Mouse (Mus musculus): ENCODE data around the gene Zbtb17. TPM values are rescaled to one million over a fixed set of nuclear protein-coding genes. Genes with fewer than 3 reads are reported as not detected.

Gene Zbtb17
- 10 to 100 TPM; 16.2 to 20.0 TPM for total RNA-seq (2021)
- long read RNA-seq, experiment 1, transcript Zbtb17-201 (16 exons, 2,722 nt), result major isoform, 14 of 33 reads
- long read RNA-seq, experiment 1, partial matches to known transcripts, result 8 of 33 reads
- long read RNA-seq, experiment 1, other reads (novel, unspliced or antisense), result 11 of 33 reads
- long read RNA-seq, experiment 2, partial matches to known transcripts, result 4 of 19 reads
- long read RNA-seq, experiment 2, other reads (novel, unspliced or antisense), result 10 of 19 reads

DNA sequence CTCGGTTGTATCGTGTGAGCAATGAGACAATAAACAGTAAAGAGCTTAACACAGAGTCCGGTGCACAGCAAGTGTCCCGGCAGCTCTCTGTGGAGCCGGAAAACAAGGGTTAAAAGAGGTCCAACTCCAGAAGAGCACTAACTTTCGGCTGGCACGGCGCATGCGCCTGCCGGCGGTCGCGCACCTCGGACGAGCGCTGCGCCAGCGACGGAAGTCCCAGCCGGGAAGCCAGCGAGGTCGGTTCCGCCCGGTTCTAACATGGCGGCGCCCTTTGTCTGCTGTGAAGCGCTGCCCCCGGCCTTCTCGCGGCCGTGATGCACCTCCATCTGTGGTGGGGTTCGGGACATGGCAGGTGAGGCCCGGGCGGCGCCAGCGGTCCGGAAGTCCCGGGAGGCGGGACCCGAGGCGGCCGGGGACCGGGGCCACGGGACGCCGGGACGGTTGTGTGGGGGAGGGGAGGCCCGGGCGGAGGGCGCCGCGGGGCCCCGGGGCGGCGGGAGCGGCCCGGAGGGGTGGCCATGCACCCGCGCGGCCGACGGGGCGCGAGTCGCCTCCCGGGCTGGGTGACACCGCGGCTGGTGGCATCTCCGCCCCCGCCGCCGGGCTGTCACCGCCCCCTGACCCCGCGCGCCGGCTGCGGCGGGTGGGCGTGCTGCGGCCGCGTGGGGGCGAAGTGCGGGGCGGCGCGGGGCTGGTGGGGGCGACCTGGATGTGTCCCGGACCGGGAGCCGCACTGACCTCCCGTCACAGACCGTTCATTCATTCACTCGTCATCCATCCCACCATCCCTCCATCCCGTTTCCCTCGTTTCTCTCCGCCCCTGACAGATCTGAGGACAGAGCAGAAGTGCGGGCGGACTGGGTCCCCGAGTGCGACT, at the start of gene Zbtb17:
TSS of gene Zbtb17 (plus strand) at position 204 of the 877 bp plus-strand sequence.
- peak; percentile 94 for DNase-seq

- DNase-seq, result no peak
Measured at GRCm38 (mm10) chr4:141394751-141395150, 49.7 kb upstream of the Zbtb17 start.

DNA sequence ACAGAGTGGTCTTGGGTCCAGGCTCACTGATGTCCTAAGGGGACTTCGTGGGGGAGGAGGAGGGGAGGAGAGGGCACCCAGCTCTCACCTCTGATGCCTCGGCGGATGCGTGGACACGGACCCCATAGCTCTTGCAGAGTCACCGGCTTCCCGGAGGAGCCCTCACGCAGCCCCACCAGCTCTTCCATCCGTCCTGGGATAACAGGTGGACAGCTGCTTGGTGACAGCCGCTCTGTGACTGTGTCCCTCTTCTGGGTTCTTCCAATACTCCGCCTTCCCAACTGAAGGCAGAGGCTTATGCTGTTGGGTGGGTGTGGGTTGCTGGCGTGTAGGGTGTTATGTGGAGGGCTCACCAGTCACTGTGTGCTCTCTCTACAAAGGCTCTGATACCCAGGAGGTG, 46.6 kb upstream of the Zbtb17 start:
- no peak for DNase-seq

DNA sequence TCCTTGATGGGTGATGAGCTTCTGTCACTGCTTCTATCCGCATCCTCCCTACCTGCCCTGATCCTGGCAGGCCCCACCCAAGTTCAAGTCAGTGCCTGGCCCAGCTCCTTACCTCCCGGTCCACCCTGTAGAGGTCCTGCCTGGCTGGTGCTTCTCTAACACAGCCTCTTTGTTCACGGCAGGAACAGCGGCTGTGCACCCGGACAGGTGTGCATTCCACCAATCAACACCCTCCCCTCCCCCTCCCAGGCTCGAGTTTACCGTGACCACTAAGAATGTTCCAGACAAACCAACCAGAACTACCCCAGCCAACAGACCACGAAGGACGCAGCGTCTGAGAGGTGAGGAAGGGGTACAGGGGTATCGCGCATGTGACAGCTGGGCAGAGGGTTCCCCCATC, 45.9 kb upstream of the Zbtb17 start, which contains the start of gene Clcnka:
TSS of gene Clcnka (minus strand) at position 180 of the 400 bp plus-strand sequence.
- DNase-seq, result no peak

- no peak for DNase-seq
Measured at GRCm38 (mm10) chr4:141400171-141400570, 44.3 kb upstream of the Zbtb17 start.

GRCm38 (mm10) chr4:141404518-141405313, 39.7 kb upstream of the Zbtb17 start:
- DNase-seq, result peak; percentile 93

- DNase-seq, result no peak
Measured at GRCm38 (mm10) chr4:141405314-141405622, 39.2 kb upstream of the Zbtb17 start.

- DNase-seq, result peak; percentile 63
Measured at GRCm38 (mm10) chr4:141406516-141407299, 37.7 kb upstream of the Zbtb17 start.

- no peak for DNase-seq
Measured at GRCm38 (mm10) chr4:141408577-141408976, 35.9 kb upstream of the Zbtb17 start.

GRCm38 (mm10) chr4:141411430-141411992, 32.9 kb upstream of the Zbtb17 start:
- DNase-seq, result no peak

- no peak for DNase-seq
Measured at GRCm38 (mm10) chr4:141415924-141416323, 28.5 kb upstream of the Zbtb17 start, which contains the start of gene Clcnkb. Gene Clcnkb (minus strand): TSS chr4:141416014.

DNA sequence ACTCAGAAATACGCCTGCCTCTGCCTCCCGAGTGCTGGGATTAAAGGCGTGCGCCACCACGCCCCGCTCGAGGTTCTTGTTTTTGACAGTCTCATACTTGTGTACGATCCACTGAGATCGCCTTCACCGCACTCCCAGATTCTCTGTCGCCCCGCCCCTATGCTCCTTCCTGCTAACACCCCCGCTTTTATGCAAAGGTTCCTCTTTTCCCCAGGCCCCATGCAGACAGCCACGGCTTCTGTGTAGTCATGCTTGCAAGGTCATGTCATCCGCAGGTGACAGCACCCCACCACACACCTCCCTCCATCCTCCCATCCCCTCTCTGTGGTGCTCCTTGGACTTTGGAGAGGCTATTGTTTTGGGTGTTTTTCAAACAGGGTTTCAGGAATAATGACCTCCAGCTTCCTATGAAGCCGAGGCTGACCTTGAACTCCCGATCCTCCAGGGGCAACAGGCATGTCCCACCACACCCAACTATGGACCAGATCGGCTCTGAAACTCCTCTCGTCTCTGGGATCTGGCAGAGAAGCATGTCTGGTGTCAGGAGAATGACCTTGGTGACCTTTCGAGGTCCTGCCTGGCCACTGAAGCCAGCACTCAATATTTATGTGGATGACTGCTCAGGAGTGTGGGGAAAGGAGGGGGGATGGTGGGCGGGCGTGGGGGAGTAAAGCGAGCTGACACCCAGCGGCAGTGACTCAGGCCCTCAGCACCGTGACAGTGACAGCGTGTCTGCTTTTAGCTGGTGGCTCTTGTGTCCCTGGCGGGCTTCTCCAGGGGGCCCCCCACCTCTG, 24.9 kb upstream of the Zbtb17 start:
- peak; percentile 49 for DNase-seq

DNA sequence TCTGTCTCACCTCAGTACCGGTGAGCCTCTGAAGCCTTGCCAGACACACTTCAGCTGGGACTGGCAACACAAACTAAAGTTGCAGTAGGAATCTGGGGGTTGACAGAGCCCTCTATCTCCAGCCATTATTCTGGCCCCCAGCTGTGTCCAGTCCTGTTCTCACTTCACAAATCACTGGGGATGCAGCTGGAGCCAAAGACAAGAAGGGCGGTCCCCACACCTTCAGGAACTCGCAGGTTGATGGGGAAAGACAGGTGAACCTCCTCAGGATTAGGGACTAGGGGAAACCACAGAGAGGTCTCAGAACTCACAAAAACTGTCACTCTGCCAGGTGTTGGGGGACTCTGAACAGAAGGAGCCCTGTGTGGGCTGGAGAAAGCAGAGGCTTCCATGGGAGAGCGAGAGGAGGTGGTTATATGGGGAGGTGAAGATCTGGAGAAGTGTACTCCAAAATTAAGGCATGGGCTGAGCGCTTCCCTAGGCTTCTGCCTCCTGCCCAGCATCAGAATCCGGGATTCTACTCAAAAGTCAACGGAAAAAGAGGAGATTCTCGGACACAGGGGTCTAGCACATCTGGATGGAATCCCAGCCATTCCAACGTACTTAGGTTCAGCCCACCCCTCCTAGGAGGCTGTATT, 24.1 kb upstream of the Zbtb17 start, which contains the start of gene Hspb7:
TSS of gene Hspb7 (plus strand) at position 588 of the 638 bp plus-strand sequence.
- DNase-seq, result no peak

GRCm38 (mm10) chr4:141420886-141421285, 23.6 kb upstream of the Zbtb17 start:
- DNase-seq, result no peak

DNA sequence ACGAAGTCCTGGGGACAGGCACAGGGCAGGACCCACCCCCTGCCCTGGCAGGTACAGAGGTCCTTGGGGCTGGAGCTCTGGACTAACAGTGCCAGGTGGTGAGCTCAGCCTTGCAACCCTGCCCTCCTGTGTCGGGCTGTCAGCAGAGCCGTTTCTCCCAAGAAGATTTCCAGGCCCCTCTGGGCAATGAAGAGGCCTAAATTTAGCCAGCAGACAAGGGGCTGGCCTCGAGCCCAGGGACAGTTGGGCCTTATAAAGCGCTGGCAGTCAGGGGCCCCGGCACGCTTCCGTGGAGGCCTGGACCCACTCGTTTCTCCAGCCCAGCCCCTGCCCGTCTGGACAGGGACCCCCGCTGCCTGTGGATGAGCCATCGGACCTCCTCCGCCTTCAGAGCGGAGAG, 23.0 kb upstream of the Zbtb17 start:
- peak; percentile 59 for DNase-seq

DNA sequence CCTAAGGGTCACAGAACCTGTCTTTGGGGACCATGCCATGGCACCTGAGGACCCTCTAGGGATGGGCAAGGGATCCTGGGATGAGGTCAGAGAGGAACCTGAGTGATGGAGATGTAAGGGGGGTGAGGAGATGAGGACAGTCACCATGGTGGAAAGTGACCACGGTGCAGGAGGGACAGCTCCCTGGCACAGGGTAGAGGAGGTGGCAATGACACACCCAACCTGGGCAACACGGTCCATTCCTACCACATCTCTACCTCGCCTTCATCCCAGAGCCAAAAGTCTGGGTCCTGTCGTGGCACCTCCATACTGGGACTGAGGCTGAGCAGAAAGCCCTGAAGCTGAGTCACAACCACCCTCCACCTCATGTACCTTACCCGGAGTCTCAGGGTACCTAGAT, 21.6 kb upstream of the Zbtb17 start:
- no peak for DNase-seq

GRCm38 (mm10) chr4:141423288-141423687, 21.2 kb upstream of the Zbtb17 start:
- DNase-seq, result no peak

DNA sequence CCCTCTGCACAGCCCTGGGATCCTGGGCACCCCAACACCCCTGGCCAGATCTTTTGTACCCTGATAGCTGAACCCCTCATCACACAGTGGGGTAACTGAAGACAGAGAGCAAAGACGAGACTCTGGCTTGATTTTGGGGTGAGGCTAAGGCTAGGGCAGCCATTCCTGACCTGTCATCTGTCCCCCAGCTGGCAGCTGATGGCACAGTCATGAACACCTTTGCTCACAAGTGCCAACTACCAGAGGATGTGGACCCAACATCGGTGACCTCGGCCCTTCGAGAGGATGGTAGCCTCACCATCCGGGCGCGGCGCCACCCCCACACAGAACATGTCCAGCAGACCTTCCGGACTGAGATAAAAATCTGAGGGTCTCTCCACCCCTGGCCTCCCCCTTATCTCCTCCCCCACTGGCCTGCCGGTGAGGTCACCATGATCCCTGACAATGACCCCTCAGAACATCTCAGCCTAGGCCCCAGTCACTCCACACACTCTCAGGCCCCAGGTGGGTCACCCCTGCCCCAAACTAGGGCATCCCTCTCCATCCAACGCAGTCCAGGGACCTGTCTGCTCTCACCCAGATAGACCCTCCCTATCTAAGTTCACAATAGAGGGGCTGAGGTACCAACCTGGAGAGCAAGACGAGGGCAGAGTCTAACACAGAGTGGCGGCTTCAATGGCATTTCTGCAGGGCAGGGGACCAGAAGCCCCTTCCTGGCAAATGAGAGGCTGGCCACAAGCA, 20.6 kb upstream of the Zbtb17 start:
- no peak for DNase-seq

All from adrenal gland, postnatal 10 days (tissue).